Mouse (Mus musculus): ENCODE results near the gene Gm20388. TPM values are rescaled to one million over a fixed set of nuclear protein-coding genes. Genes with fewer than 3 reads are reported as not detected.

Gene Gm20388
- total and polyA plus RNA-seq, 2 experiments from 2014 or later: 17.3 TPM; not detected in 1

DNA sequence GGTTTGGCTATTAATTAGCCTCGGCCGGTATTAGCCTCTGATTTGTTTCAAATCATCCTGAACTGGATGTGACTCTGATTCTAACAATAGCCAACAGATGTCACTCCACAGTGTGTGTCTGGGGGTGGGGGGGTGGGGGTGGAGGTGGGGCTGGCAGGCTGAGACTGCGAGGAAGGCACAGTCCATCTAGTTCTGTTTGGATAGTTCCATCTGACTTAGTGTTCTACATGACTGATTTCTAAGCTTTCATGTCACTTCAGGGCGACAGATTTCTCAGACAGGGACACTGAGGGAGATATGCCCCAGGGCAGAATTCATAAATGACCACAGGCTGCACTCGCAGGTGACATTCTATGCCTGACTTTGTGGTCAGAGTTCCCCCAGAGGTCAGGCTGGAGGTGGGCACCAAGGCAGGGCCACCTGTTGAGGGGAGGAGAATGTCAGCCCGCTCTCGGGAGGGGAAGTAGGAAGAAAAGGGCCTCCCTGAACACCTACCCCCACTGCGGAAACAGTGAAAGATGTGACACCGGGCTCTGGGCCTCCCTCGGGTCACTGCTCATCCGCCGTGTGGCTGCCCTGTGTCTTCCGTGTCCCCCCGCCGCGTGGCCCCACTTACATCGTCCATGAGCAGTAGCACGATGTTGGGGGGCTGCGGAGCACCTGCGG lies 2700.1 kb downstream of the Gm20388 start:
- Histone ChIP-seq H3K27me3 (ENCODE audit: control insufficient read depth, insufficient read depth, low read length) (no peaks in the 10 kb centered on the region), H3K9ac (replicated peaks; ENCODE audit: low read depth, low read length) (peak overlapping the region; percentile 69), H3K27ac (ENCODE audit: low read depth) (peak overlapping the region; percentile 81), H3K4me3 (ENCODE audit: low read depth, low read length) (peak overlapping the region; percentile 70), H3K4me1 (ENCODE audit: control insufficient read depth, insufficient read depth) (peaks cover 12% of the 10 kb centered on the region), H3K9me3 (replicated peaks; ENCODE audit: control insufficient read depth, low read length) (no peaks in the 10 kb centered on the region), H3K4me2 (ENCODE audit: low read depth, low read length) (peak overlapping the region; percentile 93), H3K36me3 (replicated peaks; ENCODE audit: control insufficient read depth, insufficient read depth, low read length) (0 out of 2 replicates have a peak, but pooled peaks cover 9% of the 10 kb centered on the region)
- DNase-seq (ENCODE audit: low spot score): peak; percentile 10
- peak; percentile 21 for ATAC-seq (ENCODE audit: insufficient read depth, low read depth)
- no peak for TF ChIP-seq CTCF (IDR thresholded peaks at IDR 0.05; ENCODE audit: low read depth)
- no peak for TF ChIP-seq EP300 (IDR thresholded peaks at IDR 0.05; ENCODE audit: low read depth)
- WGBS: 2% methylated on average over 20 of the region's 20 CpGs

DNA sequence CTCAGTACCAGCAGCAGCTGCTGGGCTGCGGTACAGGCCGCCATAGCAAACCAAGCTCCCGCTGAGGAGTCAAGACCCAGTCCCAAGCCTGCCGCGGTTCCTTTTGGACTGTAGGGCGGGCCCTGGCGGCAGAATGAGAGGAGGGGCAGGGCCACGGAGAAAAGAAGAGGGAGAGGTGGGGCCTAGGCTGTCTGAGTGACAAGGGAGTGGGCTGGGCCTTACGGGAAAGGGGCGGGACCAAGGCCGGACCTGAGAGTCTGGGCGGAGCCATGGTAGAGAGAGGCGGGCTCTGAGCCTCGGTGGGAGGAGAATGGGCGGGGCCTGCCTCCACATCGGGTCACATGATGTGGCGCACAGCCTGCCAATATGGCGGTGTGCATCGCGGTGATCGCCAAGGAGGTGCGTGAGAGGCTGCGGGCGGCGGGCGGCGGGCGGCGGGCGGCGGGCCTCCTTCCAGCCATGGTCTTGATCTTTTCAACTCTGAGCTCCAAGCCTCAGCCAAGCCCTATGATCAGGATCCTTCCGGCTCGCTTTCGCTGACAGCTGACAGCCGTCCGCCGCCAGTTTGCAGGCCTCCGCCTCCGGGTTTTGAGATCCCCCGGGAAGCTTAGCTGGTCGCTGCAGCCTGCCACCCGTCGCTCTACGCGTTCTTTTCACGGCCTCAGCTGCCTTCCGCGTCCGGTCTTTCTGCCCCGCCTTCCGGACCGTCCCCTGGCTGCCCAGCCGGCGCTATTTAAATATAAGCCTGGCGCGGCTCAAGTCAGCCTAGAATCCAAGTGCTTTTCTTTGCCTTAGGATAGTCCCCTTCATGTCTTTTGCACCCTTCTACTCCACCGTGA lies 2700.9 kb downstream of the Gm20388 start, which contains the start of the genes Galns and Trappc2l:
Galns (minus strand) TSS at position 169 of the 839 bp plus-strand sequence.
Trappc2l (plus strand) TSS at position 346 of the 839 bp plus-strand sequence.
- 0 out of 2 replicates have a peak, but pooled peaks cover 9% of the 10 kb centered on the region for H3K36me3 ChIP-seq (replicated peaks; ENCODE audit: control insufficient read depth, insufficient read depth, low read length)
- H3K27me3 ChIP-seq (ENCODE audit: control insufficient read depth, insufficient read depth, low read length): no peaks in the 10 kb centered on the region
- WGBS: under 1% methylated on average over 52 of the region's 57 CpGs
- peaks cover 12% of the 10 kb centered on the region for H3K4me1 ChIP-seq (ENCODE audit: control insufficient read depth, insufficient read depth)
- peak within 1 kb of the TSS; percentile 69 for H3K9ac ChIP-seq (replicated peaks; ENCODE audit: low read depth, low read length)
- no peaks in the 10 kb centered on the region for H3K9me3 ChIP-seq (replicated peaks; ENCODE audit: control insufficient read depth, low read length)
- peak within 1 kb of the TSS; percentile 93 for H3K4me2 ChIP-seq (ENCODE audit: low read depth, low read length)
- DNase-seq (ENCODE audit: low spot score) (peak; percentile 99), ATAC-seq (ENCODE audit: insufficient read depth, low read depth) (peak; percentile 99)
- TF ChIP-seq CTCF (IDR thresholded peaks at IDR 0.05; ENCODE audit: low read depth) (peak; percentile 56), EP300 (IDR thresholded peaks at IDR 0.05; ENCODE audit: low read depth) (no peak)
- peak within 1 kb of the TSS; percentile 70 for H3K4me3 ChIP-seq (ENCODE audit: low read depth, low read length)
- peak within 1 kb of the TSS; percentile 85 for H3K27ac ChIP-seq (ENCODE audit: low read depth)

DNA sequence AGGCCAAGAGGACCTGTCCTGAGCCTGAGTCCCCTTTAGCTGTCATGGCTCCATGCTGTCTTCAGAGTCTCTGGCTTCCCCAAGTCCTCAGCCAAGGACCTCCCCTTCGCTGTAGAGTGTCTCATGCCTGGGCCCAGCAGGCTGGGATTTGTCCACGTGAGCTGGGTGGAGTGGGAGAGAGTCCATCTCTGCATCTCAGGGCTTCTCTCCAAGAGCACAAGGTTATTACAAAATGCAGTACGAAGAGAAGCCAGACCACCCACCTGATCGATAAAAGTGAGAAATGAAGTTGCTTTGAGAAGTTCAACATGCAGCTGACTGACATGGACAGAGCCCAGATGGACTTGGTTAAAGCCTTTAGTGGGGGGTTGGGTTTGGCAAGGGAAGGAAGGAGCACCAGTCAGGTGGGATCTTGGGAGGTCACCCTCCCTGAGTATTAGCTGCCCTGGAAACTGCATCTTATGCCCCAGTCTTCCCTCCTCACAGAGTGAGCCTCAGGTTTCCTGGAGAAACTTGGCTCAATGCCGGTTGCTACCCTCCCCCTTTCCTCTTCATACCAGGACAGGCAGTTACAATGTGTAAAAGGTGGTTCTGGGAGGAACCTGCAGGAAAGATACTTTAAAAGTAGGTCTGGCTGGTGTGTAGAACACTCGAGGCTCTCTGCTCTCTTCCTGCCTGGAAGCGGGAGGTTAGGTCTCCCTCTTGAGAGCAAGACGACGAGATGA lies 2705.7 kb downstream of the Gm20388 start:
- H3K4me1 ChIP-seq (ENCODE audit: control insufficient read depth, insufficient read depth): peaks cover 7% of the 10 kb centered on the region
- WGBS: 58% methylated on average over 9 of the region's 9 CpGs
- no peak for DNase-seq (ENCODE audit: low spot score)
- no peak for ATAC-seq (ENCODE audit: insufficient read depth, low read depth)
- 0 out of 2 replicates have a peak, but pooled peaks cover 9% of the 10 kb centered on the region for H3K36me3 ChIP-seq (replicated peaks; ENCODE audit: control insufficient read depth, insufficient read depth, low read length)
- H3K27ac ChIP-seq (ENCODE audit: low read depth): no peak overlapping the region
- no peaks in the 10 kb centered on the region for H3K9me3 ChIP-seq (replicated peaks; ENCODE audit: control insufficient read depth, low read length)
- no peaks in the 10 kb centered on the region for H3K27me3 ChIP-seq (ENCODE audit: control insufficient read depth, insufficient read depth, low read length)
- TF ChIP-seq CTCF (IDR thresholded peaks at IDR 0.05; ENCODE audit: low read depth) (no peak), EP300 (IDR thresholded peaks at IDR 0.05; ENCODE audit: low read depth) (no peak)
- H3K4me2 ChIP-seq (ENCODE audit: low read depth, low read length): no peak overlapping the region
- no peak overlapping the region for H3K4me3 ChIP-seq (ENCODE audit: low read depth, low read length)
- no peak overlapping the region for H3K9ac ChIP-seq (replicated peaks; ENCODE audit: low read depth, low read length)

DNA sequence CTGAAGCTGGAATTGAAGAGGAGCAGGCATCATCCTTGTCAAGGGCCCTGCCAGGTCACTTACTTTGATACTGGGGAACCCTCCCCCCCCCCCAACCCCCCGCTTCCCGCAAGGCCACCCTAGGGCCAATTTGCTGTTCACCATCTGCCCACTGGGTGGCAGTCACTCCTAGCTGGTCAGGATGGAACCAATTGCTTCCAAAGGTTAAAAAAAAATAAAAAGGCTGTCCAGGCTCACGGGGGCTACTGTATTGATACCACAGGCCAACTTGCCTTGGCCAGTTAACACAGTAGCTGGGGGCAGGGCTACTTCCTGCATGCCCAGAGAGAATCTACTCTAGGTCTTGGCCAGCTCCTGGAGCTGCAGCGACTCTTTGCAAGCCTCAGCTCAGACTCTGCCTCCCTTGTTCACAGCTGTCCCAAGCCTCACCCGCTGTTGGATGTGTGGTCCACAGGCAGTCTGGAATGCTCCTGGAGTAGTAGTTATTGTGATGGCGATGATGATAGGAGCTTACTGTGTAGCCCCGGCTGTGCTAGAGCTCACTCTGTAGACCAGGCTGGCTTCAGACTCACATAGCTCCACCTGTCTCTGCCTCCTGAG lies 2707.4 kb downstream of the Gm20388 start:
- no peaks in the 10 kb centered on the region for H3K9me3 ChIP-seq (replicated peaks; ENCODE audit: control insufficient read depth, low read length)
- H3K4me1 ChIP-seq (ENCODE audit: control insufficient read depth, insufficient read depth): no peaks in the 10 kb centered on the region
- 33% methylated on average over 5 of the region's 7 CpGs for WGBS
- H3K27me3 ChIP-seq (ENCODE audit: control insufficient read depth, insufficient read depth, low read length): no peaks in the 10 kb centered on the region
- DNase-seq (ENCODE audit: low spot score): peak; percentile 73
- peak; percentile 78 for TF ChIP-seq CTCF (IDR thresholded peaks at IDR 0.05; ENCODE audit: low read depth)
- no peak for TF ChIP-seq EP300 (IDR thresholded peaks at IDR 0.05; ENCODE audit: low read depth)
- no peak overlapping the region for H3K4me2 ChIP-seq (ENCODE audit: low read depth, low read length)
- peak; percentile 38 for ATAC-seq (ENCODE audit: insufficient read depth, low read depth)
- no peak overlapping the region for H3K27ac ChIP-seq (ENCODE audit: low read depth)
- H3K36me3 ChIP-seq (replicated peaks; ENCODE audit: control insufficient read depth, insufficient read depth, low read length): 0 out of 2 replicates have a peak, but pooled peaks cover 9% of the 10 kb centered on the region
- H3K9ac ChIP-seq (replicated peaks; ENCODE audit: low read depth, low read length): no peak overlapping the region
- no peak overlapping the region for H3K4me3 ChIP-seq (ENCODE audit: low read depth, low read length)
